Mouse (Mus musculus) monocyte, adult 5-6 weeks (primary cell): ENCODE data around the gene Mustn1. TPM values are rescaled to one million over a fixed set of nuclear protein-coding genes. Genes with fewer than 3 reads are reported as not detected.
A peak's percentile ranks its signal among the peaks of the same experiment; 100 is the strongest.

Experiments used
- ATAC-seq: fragments of 153-309, 156-312 bp; replicated peaks from 2 replicates; pipeline ENCODE4 v1.8.0; 2017; ENCODE audit warnings: mild to moderate bottlenecking; ENCODE audit not compliant: low TSS enrichment, insufficient number of reproducible peaks, severe bottlenecking, poor library complexity, low FRiP score
- total RNA-seq: library from RNA; stranded (forward); fragments of 200-1000, 200-491, 200-594 nt; gene quantifications from 3 replicates; pipeline ENCODE4 v1.2.3, GENCODE M21; 2017

Mustn1 gene
- total RNA-seq, 1 experiment from 2014 or later = not detected

DNA sequence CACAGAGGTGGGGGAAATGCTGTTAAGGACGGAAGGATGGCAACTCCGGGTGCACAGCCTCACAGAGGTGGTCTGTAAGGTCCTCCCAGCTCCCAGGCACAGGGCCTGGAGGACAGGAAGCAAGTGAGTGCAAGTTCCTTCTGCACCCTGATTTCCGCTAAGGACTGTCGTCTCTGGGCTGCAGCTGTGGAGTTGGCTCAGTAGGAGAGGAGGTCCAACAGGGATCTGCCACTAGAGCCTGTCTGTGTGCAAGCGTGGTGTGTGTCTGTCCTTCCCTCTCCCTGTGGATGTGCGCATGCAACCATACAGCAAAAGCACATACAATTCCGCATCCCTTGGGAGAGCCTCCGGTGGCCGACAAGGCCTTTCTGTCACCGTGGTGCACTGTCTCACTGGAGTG is 2.5 kb upstream of the Mustn1 start:
- ATAC-seq = no peak

DNA sequence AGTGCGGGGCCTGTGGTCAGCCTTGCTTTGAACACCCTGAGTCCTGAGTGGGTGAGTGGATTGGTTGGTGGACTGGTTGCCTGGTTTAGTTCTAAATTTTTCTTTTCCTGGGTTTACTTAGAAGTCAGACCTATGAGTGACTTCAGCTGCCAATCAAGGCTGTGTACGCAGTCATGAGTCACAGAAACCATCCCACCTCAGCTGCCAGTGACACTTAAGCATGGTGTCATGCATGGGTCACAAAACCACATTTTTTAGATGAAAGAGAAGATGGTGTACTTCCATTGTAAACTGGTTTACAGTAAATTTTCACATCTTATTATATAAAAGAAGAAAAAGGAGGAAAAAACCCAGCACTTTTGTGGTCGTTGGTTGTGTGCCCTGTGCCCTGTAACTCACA is 1.2 kb upstream of the Mustn1 start:
- ATAC-seq = no peak

DNA sequence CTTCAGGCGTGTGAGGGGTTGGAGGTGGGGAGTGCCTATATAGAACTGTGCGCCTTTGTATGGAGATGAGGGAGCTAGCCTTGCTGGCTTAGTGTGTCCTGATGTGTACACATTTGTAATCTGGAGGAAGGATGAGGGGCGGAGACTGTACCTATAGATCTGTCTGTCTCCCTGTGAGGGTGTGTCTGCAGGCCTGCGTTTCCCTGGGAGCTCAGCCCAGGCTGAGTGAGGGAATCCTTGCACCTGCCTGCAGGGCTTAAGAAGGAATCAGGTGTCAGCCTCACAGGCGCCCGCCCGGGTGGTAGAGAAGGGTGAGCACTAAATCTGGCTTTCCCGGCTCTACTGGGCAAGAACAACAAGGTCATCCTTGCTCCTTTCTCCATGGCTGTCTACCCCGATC is 794 bp downstream of the Mustn1 start:
- ATAC-seq = no peak

DNA sequence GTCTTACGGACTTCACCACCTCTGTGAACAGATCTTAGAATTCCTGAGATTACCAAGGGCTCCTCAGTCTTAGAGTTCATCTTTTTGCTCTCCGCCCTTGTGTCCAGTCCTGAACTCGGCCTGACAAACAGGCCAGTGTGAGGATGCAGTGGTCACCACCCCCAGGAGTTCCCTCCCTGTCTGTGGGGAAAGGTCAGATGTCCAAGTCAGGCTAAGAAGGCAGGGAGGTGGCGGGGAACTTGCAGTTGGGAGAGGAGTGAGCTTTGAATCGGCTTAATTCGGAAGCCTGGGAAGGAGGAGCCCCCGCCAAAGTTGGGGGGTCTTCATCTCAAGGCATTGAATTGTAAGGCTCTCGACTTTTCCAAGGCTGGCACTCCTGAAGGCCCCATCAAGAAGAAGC is 1.3 kb downstream of the Mustn1 start:
- ATAC-seq = no peak

DNA sequence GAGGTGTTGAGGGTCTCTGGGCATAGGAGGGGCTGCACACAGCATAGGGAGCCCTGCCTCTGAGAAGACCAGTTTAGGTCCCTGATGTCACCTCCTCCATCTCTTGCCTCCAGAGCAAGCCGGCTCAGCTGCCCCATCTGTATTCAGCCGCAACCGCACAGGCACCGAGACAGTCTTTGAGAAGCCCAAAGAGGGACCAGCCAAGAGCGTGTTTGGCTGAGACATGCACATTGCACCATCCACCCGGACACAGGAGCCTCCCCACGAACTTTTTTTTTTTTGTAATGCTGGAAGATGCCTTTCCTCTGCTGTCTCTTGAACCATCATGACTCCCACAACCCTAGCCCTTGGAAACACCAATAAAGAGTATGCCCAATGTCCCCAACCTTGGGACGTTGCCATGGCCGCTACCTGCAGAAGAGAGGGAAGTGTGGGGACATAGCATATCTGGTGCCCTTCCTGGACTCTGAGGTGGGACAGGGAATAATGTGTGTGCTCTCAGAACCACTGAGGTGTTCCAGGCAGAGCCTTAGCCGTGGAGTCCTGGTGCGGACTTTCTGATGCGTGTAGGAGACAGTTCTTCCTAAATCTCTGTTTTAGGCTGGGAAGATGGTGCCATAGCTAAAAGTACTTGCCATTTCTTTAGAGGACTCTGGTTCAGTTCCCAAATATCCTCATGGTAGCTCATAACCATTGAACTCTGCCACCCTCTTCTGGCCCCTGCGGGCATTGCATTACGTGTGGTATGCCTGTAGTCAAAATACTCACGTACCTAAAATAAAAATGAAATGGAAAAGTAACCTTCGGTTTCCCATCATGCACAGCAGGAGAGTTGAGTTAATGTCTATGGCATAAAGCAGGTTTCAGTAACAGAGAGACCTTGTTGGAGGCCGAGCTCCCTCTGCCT is 2.1 kb downstream of the Mustn1 start:
- ATAC-seq = no peak

- no peak for ATAC-seq
These were observed 2.7 kb downstream of the Mustn1 start for GRCm38 (mm10) chr14:30881718-30882108.

DNA sequence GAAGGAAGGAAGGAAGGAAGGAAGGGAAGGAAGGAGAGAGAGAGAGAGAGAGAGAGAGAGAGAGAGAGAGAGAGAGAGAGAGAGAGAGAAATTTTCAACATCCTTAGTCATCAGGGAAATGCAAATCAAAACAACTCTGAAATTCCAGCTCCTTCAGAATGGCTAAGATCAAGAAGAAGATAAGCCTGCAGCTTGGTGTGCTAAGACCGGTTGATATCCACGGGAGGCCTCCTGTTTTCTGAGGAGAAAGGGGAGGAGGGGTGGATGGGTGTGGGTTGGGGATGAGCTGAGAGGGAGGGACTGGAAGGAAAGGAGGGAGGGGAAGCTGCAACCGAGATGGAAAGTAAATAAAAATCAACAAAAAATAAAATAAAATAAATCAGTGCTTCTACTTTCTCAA is 6.3 kb downstream of the Mustn1 start:
- no peak for ATAC-seq

DNA sequence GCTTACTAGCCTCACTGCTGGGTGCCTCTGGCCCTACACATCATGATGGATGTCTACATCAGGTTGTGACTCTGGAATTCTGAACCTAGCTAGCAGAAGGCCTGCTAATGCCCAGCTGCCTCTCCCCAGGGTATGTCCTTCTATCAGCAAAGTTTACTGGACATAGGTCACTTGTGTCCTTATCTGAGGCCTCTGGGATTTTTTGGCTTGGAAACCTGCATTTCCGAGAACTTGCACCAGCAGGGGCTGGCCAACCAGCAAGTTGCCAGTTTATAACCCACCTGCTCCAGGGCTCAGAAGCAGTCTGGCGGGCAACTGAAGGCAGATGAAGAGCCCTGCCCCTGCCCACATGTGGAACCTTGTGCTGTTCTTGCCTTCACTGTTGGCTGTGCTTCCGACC is 7.2 kb downstream of the Mustn1 start, which contains the start of gene Itih4:
Gene Itih4, plus strand, starts transcription at position 273 of the 400 bp plus-strand sequence.
- ATAC-seq = no peak

GRCm38 (mm10) chr14:30888271-30888732 is 9.3 kb downstream of the Mustn1 start:
- 0 out of 2 replicates have a peak, but pooled peaks have one; percentile 18 for ATAC-seq

DNA sequence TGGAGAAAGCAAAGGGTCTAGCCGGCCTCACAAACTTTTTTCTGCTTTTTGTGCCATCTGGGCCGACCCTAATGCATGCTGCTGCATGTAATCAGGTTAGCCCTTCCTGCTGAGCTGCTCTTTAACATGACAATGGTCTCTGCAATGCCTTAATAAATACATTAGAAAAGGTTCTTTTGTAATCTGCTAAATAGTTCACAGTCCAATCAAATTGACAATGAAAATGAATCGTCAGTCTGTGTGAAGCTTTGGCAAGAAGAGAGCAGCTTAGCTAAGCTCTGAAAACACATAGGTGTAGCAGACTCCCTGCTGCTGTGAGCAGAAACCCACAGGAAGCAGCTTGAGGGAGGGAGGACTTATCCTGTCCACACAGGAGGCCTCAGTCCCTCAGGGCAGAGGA is 21.0 kb downstream of the Mustn1 start:
- no peak for ATAC-seq

DNA sequence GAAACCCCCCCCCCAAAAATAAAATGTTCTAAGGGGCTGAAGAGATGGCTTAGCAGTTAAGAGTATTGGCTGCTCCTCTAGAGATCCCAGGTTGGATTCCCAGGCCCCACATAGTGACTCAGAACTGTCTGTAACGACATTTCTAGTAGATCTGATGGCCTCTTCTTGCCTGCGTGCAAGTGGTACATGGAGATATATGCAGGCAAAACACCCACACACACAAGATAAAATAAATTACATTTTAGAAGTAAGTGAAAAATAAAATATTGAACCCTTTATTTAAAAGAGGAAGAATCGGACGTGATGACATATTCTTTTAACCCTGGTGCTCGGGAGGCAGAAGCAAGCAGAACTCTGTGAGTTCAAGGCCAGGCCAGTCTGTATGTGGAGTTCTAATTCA is 23.6 kb downstream of the Mustn1 start:
- ATAC-seq = no peak

DNA sequence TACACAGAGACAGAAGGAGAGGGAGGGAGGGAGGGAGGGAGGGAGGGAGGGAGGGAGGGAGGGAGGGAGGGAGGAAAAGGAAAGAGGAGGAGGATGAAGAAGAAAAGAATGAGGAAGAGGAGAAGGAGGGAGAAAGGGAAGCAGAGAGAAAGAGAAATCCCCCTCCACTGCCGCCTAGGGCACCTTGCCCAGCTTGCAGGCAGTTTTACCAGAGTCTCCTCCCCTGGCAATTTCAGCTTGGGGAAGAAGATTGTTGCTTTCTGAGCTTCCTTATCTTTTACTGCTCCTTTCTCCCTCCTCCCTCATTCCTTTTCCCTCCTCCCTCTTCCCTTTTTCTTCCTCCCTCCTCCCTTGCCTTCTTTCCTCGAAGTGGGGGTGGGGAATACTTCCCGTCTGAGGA is 24.0 kb downstream of the Mustn1 start:
- ATAC-seq = no peak

DNA sequence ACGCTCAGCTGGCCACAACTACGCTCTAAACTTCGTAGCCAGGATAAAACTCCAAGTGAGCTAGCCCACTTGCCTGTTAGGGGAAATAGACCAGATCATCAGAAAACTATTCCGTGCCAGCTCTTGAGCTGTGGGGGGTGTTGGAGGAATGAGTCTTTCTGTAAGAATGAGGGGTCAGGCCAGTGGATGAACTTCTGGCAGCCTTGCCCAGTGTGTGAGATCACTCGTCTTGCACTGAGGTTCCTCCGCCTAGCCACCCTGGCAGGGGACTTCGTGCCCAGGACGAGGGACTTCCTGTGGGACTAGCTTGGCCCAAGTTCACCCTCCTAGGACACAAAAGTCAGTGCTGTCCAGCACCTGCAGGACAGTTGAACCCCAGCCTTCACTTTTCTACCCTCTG is 25.3 kb downstream of the Mustn1 start:
- ATAC-seq = no peak

GRCm38 (mm10) chr14:30906001-30906400 is 27.0 kb downstream of the Mustn1 start:
- ATAC-seq = no peak

GRCm38 (mm10) chr14:30907814-30908265 is 28.8 kb downstream of the Mustn1 start:
- peak; percentile 87 for ATAC-seq

DNA sequence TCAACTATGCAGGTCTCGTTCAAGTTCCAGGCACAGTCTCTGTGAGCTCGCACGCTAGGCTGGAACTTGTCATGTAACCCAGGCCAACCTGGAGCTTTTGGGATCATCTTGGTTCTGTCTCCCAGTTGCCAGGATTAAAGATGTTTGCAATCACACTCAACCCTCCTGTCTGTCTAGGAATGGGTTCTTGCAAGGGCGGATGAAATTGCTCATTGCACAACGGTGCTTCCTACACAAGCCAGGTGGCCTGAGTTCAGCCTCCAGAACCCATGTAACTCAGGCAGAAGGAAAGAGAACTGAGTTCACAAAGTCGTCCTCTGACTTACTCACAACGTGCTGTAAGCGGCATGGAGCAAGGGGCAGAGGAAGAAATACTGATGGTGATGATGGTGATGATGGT is 32.1 kb downstream of the Mustn1 start:
- no peak for ATAC-seq

DNA sequence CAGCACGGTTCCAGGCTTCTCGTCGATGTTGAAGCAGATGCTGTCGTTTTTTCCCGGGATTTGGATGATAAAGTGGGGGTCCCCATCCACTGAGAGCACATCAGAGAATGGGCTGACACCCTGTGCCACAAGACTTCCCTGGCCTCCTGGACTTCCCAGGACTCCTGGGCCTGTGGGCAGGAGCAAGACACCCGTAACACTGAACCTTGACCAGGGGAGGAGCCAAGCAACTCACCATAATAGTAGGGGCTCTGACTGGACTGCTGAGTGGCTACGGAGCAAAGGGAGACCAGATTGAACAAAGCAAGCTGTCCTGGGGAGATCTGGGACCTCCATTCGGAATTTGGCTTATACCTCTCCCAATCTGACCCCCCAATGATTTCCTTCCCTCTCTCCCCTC is 33.6 kb downstream of the Mustn1 start:
- ATAC-seq = no peak

GRCm38 (mm10) chr14:30913404-30913803 is 34.4 kb downstream of the Mustn1 start:
- no peak for ATAC-seq

GRCm38 (mm10) chr14:30916516-30916915 is 37.5 kb downstream of the Mustn1 start:
- ATAC-seq = no peak

DNA sequence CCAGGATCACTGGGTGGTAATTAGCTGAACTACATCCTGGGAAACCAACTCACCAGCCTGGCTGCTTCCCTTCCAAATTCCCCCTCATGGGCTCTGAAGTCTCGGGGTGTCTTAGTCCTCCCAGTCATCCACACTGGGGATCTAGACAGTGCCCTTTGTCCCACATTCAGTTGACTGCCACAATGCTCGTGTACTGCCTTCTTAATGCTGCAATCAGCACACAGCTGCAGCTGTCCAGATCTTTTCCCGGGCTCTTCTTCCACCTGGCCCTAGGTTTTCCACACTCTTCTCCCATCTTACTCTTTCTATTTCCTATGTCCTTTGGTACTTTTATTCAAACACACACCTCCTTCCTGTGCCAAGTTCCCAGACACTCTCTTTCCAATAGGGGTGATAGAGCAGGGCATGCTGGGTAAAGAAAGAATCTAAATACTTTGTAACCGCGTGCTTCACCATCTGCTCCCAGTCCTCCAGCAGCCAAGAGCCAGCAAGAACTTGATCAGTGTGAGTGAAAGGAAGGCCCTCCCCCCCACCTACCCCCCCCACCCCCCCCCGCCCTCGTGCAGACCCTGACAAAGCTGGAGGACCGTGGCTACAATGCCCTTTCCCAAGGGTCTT is 43.2 kb downstream of the Mustn1 start:
- no peak for ATAC-seq
